Mouse (Mus musculus) midbrain, embryonic 13.5 days (tissue): ENCODE measurements around the gene Map1lc3b. TPM values are rescaled to one million over a fixed set of nuclear protein-coding genes. Genes with fewer than 3 reads are reported as not detected.
A peak's percentile ranks its signal among the peaks of the same experiment; 100 is the strongest.

Experiments used
- ATAC-seq: fragments of 200-750 bp; cut with Nextera tagmentation; 2 replicates; pipeline ENCODE4 v1.8.0; 2017; ENCODE audit warnings: mild to moderate bottlenecking, moderate TSS enrichment, moderate library complexity
- H3K27ac ChIP-seq: fragments of 300-500 bp; sonication (generic); 2 replicates; pipeline ENCODE4 v1.5.1; 2015; ENCODE audit warnings: inconsistent platforms, mild to moderate bottlenecking, moderate library complexity
- H3K27me3 ChIP-seq: fragments of 300-500 bp; sonication (generic); 2 replicates; pipeline ENCODE4 v1.6.1; 2015; ENCODE audit warnings: mild to moderate bottlenecking, inconsistent platforms
- H3K36me3 ChIP-seq: fragments of 300-500 bp; sonication (generic); 2 replicates; pipeline ENCODE4 v1.6.1; 2015; ENCODE audit warnings: mild to moderate bottlenecking, inconsistent platforms
- H3K4me1 ChIP-seq: fragments of 300-500 bp; sonication (generic); replicated peaks from 2 replicates; pipeline ENCODE4 v1.6.1; 2015; ENCODE audit warnings: inconsistent platforms
- H3K4me2 ChIP-seq: fragments of 300-500 bp; sonication (generic); replicated peaks from 2 replicates; pipeline ENCODE4 v1.6.1; 2015; ENCODE audit warnings: moderate library complexity, mild to moderate bottlenecking, inconsistent platforms
- H3K4me3 ChIP-seq: fragments of 300-500 bp; sonication (generic); replicated peaks from 2 replicates; pipeline ENCODE4 v1.5.1; 2015; ENCODE audit warnings: mild to moderate bottlenecking, inconsistent platforms
- H3K9ac ChIP-seq: fragments of 300-500 bp; sonication (generic); replicated peaks from 2 replicates; pipeline ENCODE4 v1.6.1; 2015; ENCODE audit warnings: mild to moderate bottlenecking, inconsistent platforms
- H3K9me3 ChIP-seq: fragments of 300-500 bp; sonication (generic); 2 replicates; pipeline ENCODE4 v1.6.1; 2016; ENCODE audit warnings: mild to moderate bottlenecking, inconsistent platforms
- WGBS: fragments of 180-500 bp; shearing (Covaris S2); methylation state at CpG from one replicate; pipeline ENCODE4 v1.1.7; 2015; 5-methylcytosine and 5-hydroxymethylcytosine counted together
- polyA plus RNA-seq: library from polyadenylated mRNA; unstranded; fragments of >200 nt; fragmentation: Nextera tagmentation; extraction: Ambion mirVana; gene quantifications from 2 replicates; pipeline ENCODE4 v1.2.1, GENCODE M21; 2015

The Map1lc3b gene
- polyA plus RNA-seq, 1 experiment from 2014 or later, result 371 TPM

GRCm38 (mm10) chr8:121577751-121578675 is 12.1 kb upstream of the Map1lc3b start:
- Histone ChIP-seq H3K36me3 (no peaks in the 10 kb centered on the region), H3K27ac (peak overlapping the region; percentile 75), H3K4me2 (peak overlapping the region; percentile 87), H3K27me3 (no peaks in the 10 kb centered on the region), H3K9ac (peak overlapping the region; percentile 86), H3K9me3 (no peaks in the 10 kb centered on the region), H3K4me3 (peak overlapping the region; percentile 66), H3K4me1 (peaks cover 40% of the 10 kb centered on the region)
- peak; percentile 79 for ATAC-seq
- WGBS, result under 1% methylated on average over 44 of the region's 44 CpGs

- Histone ChIP-seq H3K27me3 (peaks cover 4% of the 10 kb centered on the region), H3K4me2 (peak within 1 kb of the TSS; percentile 87), H3K27ac (peak within 1 kb of the TSS; percentile 75), H3K9me3 (no peaks in the 10 kb centered on the region), H3K9ac (peak within 1 kb of the TSS; percentile 86), H3K4me1 (peaks cover 35% of the 10 kb centered on the region), H3K36me3 (no peaks in the 10 kb centered on the region), H3K4me3 (peak within 1 kb of the TSS; percentile 66)
- WGBS, result 1% methylated on average over 62 of the region's 63 CpGs
- ATAC-seq, result peak; percentile 94
Observed at GRCm38 (mm10) chr8:121578676-121579451, 11.3 kb upstream of the Map1lc3b start, which contains the start of gene Fbxo31. Gene Fbxo31, minus strand, starts transcription at chr8:121578806.

- Histone ChIP-seq H3K4me2 (no peak overlapping the region), H3K4me3 (no peak overlapping the region), H3K9me3 (no peaks in the 10 kb centered on the region), H3K36me3 (no peaks in the 10 kb centered on the region), H3K27ac (no peak overlapping the region), H3K4me1 (peaks cover 30% of the 10 kb centered on the region), H3K9ac (no peak overlapping the region; the same call in 1 of the 2 replicates), H3K27me3 (peaks cover 6% of the 10 kb centered on the region)
- no peak for ATAC-seq
- WGBS, result 41% methylated on average over 9 of the region's 9 CpGs
Observed at GRCm38 (mm10) chr8:121580465-121580864, 9.7 kb upstream of the Map1lc3b start.

- H3K4me3 ChIP-seq, result no peak overlapping the region
- no peaks in the 10 kb centered on the region for H3K9me3 ChIP-seq
- H3K27ac ChIP-seq, result no peak overlapping the region
- H3K36me3 ChIP-seq, result no peaks in the 10 kb centered on the region
- peaks cover 6% of the 10 kb centered on the region for H3K27me3 ChIP-seq
- ATAC-seq, result no peak
- H3K9ac ChIP-seq, result no peak overlapping the region; the same call in 1 of the 2 replicates
- peaks cover 8% of the 10 kb centered on the region for H3K4me1 ChIP-seq
- WGBS, result 56% methylated on average over 8 of the region's 8 CpGs
- H3K4me2 ChIP-seq, result no peak overlapping the region
Observed at GRCm38 (mm10) chr8:121583653-121584052, 6.5 kb upstream of the Map1lc3b start.

- H3K4me1 ChIP-seq, result peaks cover 10% of the 10 kb centered on the region
- no peak for ATAC-seq
- H3K4me2 ChIP-seq, result peak overlapping the region; percentile 68
- WGBS, result 46% methylated on average over 13 of the region's 13 CpGs
- H3K9me3 ChIP-seq, result no peaks in the 10 kb centered on the region
- no peak overlapping the region for H3K27ac ChIP-seq
- H3K9ac ChIP-seq, result peak overlapping the region; percentile 69
- H3K27me3 ChIP-seq, result peaks cover 6% of the 10 kb centered on the region
- peak overlapping the region; percentile 62 for H3K4me3 ChIP-seq
- H3K36me3 ChIP-seq, result no peaks in the 10 kb centered on the region
Observed at GRCm38 (mm10) chr8:121584730-121585129, 5.4 kb upstream of the Map1lc3b start.

- peaks cover 12% of the 10 kb centered on the region for H3K4me1 ChIP-seq
- peak; percentile 95 for ATAC-seq
- H3K9ac ChIP-seq, result peak overlapping the region; percentile 69
- no peaks in the 10 kb centered on the region for H3K9me3 ChIP-seq
- H3K36me3 ChIP-seq, result no peaks in the 10 kb centered on the region
- H3K4me2 ChIP-seq, result peak overlapping the region; percentile 68
- peaks cover 6% of the 10 kb centered on the region for H3K27me3 ChIP-seq
- WGBS, result 1% methylated on average over 47 of the region's 47 CpGs
- peak overlapping the region; percentile 51; the same call in 1 of the 2 replicates for H3K27ac ChIP-seq
- H3K4me3 ChIP-seq, result peak overlapping the region; percentile 62
Observed at GRCm38 (mm10) chr8:121585159-121585825, 4.9 kb upstream of the Map1lc3b start.

- H3K27me3 ChIP-seq, result peaks cover 3% of the 10 kb centered on the region
- no peak overlapping the region for H3K4me3 ChIP-seq
- H3K36me3 ChIP-seq, result peaks cover 6% of the 10 kb centered on the region
- H3K4me2 ChIP-seq, result no peak overlapping the region
- WGBS, result 86% methylated on average over 4 of the region's 4 CpGs
- H3K9ac ChIP-seq, result no peak overlapping the region
- no peak overlapping the region for H3K27ac ChIP-seq
- no peaks in the 10 kb centered on the region for H3K9me3 ChIP-seq
- no peak for ATAC-seq
- H3K4me1 ChIP-seq, result peaks cover 36% of the 10 kb centered on the region
Observed at GRCm38 (mm10) chr8:121588750-121589149, 1.4 kb upstream of the Map1lc3b start.

- Histone ChIP-seq H3K27ac (0 out of 2 replicates have a peak overlapping the region, but pooled peaks have one; percentile 78), H3K9me3 (no peaks in the 10 kb centered on the region), H3K36me3 (peaks cover 11% of the 10 kb centered on the region), H3K9ac (no peak overlapping the region; the same call in 1 of the 2 replicates), H3K4me3 (no peak overlapping the region), H3K4me1 (peaks cover 36% of the 10 kb centered on the region), H3K27me3 (no peaks in the 10 kb centered on the region), H3K4me2 (peak overlapping the region; percentile 86)
- 51% methylated on average over 2 of the region's 2 CpGs for WGBS
- ATAC-seq, result no peak
Observed at GRCm38 (mm10) chr8:121589205-121589726, 895 bp upstream of the Map1lc3b start.

GRCm38 (mm10) chr8:121591178-121592066 is 1.3 kb downstream of the Map1lc3b start:
- Histone ChIP-seq H3K9me3 (no peaks in the 10 kb centered on the region), H3K4me1 (peaks cover 28% of the 10 kb centered on the region), H3K4me3 (peak overlapping the region; percentile 81), H3K36me3 (peaks cover 31% of the 10 kb centered on the region), H3K4me2 (peak overlapping the region; percentile 86), H3K27me3 (no peaks in the 10 kb centered on the region), H3K27ac (peak overlapping the region; percentile 35; the same call in 1 of the 2 replicates), H3K9ac (peak overlapping the region; percentile 90)
- WGBS, result 16% methylated on average over 20 of the region's 20 CpGs
- ATAC-seq, result 0 out of 2 replicates have a peak, but pooled peaks have one; percentile 7

GRCm38 (mm10) chr8:121593293-121593692 is 3.1 kb downstream of the Map1lc3b start:
- no peaks in the 10 kb centered on the region for H3K9me3 ChIP-seq
- H3K4me1 ChIP-seq, result peaks cover 28% of the 10 kb centered on the region
- no peak for ATAC-seq
- H3K36me3 ChIP-seq, result peaks cover 46% of the 10 kb centered on the region
- H3K4me2 ChIP-seq, result no peak overlapping the region
- WGBS, result 88% methylated on average over 5 of the region's 5 CpGs
- H3K27me3 ChIP-seq, result no peaks in the 10 kb centered on the region
- H3K9ac ChIP-seq, result no peak overlapping the region
- H3K27ac ChIP-seq, result no peak overlapping the region
- no peak overlapping the region for H3K4me3 ChIP-seq
